Mouse (Mus musculus) myocyte (in vitro differentiated cells): ENCODE measurements around the gene Smurf1.

Experiments
- E2F4 ChIP-seq: IDR thresholded peaks from one replicate; pipeline ENCODE4 v1.6.1; 2011; ENCODE audit warnings: mild to moderate bottlenecking, control low read depth, moderate library complexity; ENCODE audit not compliant: insufficient read depth
- MYOG ChIP-seq, 3 experiments: IDR thresholded peaks; one replicate each; pipeline ENCODE4 v1.6.1; 2011; ENCODE audit warnings: control low read depth in 2 of 3, low read depth in 2 of 3, mild to moderate bottlenecking in 2 of 3; ENCODE audit not compliant: insufficient read length in 2 of 3, control insufficient read depth in 1 of 3, insufficient read depth in 1 of 3
- POLR2A ChIP-seq: IDR thresholded peaks from one replicate; pipeline ENCODE4 v1.6.1; 2011; ENCODE audit warnings: low read depth, mild to moderate bottlenecking, control low read depth, moderate library complexity; ENCODE audit not compliant: insufficient read length
- POLR2AphosphoS2 ChIP-seq: IDR thresholded peaks from one replicate; pipeline ENCODE4 v1.6.1; 2011; ENCODE audit warnings: low read depth, control low read depth; ENCODE audit not compliant: insufficient read length
- TCF12 ChIP-seq: IDR thresholded peaks from one replicate; pipeline ENCODE4 v1.6.1; 2011; ENCODE audit warnings: mild to moderate bottlenecking, control low read depth; ENCODE audit not compliant: poor library complexity, insufficient read depth, severe bottlenecking

DNA sequence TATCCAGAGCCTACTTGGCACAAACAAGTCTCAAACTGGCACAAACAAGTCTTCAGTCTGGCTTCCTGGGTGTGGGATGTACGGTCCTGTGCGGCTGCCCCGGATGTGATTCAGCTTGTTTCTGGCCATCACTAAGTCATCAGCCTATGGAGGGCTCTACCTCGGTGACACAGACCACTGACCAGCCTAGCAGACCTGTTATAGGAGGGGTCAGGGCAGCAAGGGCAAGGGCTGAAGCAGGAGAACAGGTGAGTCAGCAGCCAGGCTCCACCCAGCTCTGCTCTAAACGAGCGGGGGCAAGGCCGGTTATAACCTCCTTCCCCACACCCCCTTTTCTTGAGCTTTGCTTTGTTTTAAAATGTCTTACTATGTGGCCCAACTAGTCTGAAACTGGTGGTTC lies 11.2 kb downstream of the Smurf1 start:
- TF ChIP-seq MYOG (IDR thresholded peaks at IDR 0.05; ENCODE audit: control insufficient read depth in 1 of 3, insufficient read depth in 1 of 3, insufficient read length in 2 of 3, low read depth in 2 of 3) (no peak), E2F4 (no peak), POLR2AphosphoS2 (no peak), POLR2A (no peak), TCF12 (no peak)
